Mouse (Mus musculus) kidney, postnatal 25 days (tissue): ENCODE measurements at regions not wholly inside any gene's neighbourhood (a gene's known extent, or its start where the extent isn't known, plus 50 kb on each side); places are given as distances from the start of the nearest gene placed in this dataset.

Experiments
- DNase-seq, 2 experiments: peaks; one replicate each; pipeline ENCODE4 v3.0.0; 2021; ENCODE audit warnings: mixed read lengths in 2 of 2

DNA sequence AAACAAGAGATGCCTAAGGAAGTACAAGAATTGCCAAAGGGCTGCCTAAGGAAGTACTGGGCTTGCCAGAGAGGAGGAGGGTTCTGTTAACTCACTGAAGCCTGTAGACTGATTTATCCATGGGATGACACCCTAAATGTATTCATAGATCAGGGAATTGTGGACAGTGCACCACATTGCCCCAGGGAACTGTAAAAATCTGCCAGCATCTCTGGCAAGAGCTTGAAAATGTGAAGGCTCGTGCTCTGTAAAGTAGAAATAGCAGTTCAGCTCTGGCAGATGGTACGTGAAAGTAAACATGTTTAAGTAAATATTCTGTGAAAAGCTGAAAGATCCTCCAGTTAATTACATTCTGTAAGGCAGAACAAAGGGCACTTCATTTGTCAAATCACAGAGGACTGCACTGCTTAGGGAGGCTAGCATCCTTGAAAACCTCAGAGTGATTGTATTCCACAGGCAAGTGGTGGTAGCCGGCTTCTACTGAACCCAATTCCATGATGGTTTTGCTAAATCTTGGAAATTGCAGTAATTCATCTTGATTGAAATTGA, 445.9 kb upstream of the Grin3a start:
- DNase-seq: no peak

DNA sequence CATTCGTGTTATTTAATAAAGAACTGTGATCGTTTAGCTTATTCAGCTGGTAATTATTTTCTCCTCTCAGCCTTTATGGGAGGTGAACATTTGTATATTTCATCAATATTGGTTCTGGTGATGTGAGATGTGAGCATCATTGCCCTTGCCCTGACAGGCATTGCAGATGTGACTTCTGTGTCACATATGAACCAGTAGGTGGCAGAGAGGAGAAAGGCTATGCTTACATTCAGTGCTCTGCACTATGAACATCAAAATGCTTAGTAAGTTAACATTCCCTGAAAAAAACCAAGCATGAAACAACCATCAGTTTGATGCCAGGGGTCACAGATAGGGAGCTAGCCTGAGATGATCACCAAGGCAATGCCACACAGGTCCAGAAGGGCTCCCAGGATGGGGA, 441.1 kb upstream of the Grin3a start:
- DNase-seq: no peak

DNA sequence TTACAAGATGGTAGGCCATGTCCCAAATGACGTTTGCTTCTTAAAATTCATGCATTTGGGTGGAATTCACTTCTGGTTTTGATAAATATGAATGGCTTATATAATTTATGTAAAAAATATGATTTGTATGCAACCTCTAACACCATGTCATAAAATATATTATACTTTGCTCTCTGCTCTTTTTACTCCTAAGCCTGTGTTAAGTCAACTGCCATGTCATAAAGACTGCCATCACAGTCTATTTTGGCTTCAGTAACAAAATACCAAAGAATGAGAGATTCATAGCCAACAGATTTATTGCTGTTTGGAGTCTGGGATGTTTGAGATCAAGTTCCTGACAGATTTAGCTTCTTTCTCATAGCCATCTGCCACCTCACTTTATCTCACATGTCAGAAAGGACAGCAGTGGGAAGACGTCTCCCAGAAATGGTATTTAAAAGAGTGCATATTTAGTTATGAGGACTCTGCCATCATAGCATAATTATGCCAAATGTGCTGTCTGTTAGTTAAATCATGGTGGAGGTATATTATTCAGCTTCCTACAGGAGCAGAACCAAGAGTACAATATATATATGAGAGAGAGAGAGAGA, 413.6 kb upstream of the Grin3a start:
- no peak for DNase-seq

DNA sequence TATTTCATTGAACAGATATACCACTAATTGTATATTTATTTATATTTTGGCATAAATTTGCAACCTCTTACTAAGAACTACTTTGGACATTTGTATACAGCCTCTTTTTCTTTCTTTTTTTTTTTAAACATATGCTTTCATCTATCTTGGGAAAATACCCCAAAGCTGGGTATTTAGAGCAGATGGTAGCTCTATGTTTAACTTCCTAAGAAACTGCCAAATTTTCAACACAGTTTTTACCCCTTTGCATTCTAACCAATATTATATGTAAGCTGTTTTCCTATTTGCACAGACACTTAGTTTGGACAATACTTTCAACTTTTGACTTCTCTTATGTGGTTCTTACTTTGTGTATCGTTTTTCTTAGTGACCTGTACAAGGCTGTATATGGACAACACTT, 396.5 kb upstream of the Grin3a start:
- DNase-seq: no peak

DNA sequence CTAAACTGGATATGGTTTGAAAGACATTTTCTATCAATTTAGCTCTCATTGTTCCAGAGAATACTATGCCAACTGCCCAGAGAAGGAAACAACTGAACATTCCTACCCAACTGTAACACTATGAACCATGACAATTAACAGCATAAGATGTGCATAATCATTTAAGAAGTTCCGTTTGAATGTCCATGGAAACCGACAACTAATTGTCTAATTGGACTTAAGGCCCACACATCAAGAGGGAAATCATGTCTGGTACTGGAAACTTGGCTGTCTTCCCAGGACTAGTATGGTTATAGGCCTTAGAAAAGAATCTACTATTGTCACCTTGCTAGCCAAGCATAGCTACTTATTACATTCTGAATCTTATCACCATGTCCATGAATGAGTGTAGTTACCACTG, 395.4 kb upstream of the Grin3a start:
- DNase-seq: no peak

DNA sequence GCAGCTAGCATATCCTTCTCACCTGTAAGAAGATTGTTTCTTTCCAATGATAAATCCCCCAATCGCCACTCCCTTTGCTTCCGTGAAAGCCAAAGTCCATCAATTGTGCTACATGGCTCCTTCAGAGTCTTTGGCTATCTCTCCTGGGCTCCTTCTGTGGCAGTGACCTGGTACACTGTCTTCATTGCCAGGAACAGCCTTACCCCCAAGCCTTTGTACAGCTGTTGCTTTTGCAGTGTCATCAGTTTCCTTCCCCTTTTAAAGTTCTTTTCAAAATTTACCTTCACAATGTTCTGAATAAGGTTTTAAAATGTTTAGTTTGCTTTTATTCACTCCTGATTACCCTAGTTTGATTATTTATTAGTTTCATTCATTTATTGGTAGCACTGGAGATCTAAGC, 393.8 kb upstream of the Grin3a start:
- DNase-seq: no peak

DNA sequence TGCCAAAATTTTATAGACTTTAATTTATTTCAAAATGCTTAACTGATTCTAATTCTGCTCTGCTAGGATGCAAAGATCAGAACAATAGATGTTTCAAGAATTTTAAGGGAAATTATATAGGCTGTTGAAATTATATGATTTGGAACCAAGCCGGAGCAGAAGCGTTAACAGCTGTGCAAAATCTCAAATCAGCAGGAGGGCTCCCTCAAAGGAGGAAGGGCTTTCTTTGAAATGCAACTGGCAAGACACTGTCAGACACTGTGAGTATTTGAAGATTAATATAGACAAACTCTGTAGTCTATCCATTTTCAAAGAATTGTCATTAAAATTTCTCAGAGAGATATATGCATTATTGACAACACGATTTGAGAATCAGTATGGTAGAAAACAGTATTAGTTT, 389.9 kb upstream of the Grin3a start:
- DNase-seq: no peak

DNA sequence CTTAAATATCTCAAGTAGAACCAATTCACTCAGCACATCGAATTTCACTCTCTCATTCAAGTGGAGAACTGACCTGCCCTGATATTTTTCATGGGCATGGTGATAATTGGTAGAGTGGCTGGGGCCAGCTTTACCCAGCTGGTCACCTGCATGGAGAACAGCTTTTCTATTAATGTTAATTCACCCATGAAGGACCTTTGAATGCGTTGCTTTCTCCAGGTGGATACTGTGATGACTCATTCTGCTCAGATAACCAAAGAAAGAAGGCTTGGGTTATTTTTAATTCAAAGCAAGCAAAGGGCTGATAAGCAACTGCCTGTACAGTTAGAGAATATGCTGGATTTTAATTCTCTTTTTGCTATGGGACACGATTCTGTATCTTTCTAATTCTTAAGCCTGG, 357.8 kb upstream of the Grin3a start:
- no peak for DNase-seq

DNA sequence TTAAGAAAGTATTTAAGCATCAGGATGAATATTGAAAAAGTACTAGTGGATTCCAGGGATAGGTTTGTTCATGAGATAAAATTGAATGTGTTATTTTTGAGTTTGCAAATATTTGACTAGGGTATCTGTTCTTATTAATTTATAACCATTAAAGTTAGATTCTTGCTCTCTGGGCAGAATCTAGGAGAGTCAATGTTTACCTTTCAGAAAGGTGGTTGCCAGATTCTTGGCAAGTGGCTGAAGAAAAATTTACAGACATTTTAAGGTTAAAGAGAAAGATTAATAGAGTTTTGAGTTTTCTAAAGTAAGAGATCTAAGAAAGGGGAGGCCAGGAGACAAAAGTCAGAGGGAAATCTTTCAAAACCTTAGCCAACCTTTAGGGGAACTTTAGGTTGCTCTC, 331.7 kb upstream of the Grin3a start:
- no peak for DNase-seq

DNA sequence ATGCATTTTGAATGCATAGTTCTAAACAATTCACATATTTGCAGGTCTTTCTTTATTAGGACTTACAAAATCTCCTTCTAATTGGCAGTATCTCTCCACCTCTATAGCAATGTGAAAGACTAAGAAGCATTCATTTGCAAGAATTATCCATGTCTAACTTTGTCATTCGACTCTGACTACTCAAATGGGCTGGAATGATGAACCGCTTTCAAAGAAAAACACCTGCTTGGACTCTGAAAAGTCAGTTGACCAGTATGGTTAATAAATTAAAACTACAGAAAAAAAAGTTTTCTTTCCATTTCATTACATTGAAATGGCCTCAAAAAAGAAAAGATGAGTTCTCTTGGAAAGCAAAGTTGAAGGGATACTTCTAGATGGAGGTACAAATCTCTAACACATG, 331.1 kb upstream of the Grin3a start:
- DNase-seq: no peak

DNA sequence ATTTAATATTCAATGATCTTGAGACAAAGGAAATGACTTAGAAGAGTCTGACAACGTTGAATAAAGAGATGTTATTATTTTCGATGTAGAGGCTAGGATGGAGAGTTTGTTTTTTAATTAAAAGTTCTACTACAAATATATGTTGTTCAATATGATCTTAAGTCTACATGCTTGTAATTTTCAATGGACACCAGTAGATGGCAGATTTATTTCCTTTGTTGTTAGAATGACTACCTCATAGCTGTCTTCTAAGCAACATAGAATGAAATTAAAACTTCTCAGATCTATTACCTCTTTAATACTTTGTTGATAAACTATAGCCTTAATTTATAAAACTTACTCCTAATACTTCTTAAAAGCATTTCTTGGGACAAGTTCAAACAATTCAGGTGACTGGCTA, 315.3 kb upstream of the Grin3a start:
- DNase-seq: no peak

DNA sequence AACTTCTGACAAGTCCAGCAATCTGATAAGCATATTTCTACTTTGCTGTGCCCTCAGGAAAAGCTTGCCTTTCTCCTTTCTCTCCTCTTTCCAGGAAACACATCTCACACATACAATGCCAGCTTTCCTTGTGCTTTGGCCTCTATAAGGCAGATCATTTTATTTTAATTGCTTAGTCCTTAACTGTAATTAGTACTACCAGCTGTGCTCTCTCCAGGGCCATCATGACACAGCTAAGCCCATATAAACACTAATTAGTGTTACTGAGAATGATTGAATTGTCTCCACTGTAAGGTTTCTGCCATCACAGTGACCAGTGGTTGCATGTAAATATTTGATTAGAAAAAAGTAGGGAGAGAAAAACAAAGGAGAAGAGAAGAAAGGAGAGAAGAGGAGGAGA, 300.4 kb upstream of the Grin3a start:
- DNase-seq: no peak

DNA sequence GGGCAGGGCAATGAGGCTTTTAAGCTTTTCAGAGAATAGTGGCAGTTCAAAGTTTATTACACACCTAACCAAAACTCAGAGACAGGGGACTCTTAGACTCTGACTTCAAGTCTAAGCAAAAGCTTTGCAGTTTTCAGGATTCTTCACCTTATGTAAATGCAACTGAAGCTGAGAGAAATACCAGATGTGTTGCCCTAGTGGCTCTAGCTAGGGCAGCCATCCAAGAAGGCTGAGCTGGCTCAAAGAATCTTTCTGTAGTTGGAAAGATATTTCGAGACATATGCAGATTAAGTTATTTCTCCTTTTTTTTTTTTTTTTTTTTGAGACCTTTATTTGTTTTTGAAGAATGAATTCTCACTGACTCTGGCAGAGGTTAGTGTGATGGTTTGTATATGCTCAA, 284.7 kb upstream of the Grin3a start:
- DNase-seq: no peak

DNA sequence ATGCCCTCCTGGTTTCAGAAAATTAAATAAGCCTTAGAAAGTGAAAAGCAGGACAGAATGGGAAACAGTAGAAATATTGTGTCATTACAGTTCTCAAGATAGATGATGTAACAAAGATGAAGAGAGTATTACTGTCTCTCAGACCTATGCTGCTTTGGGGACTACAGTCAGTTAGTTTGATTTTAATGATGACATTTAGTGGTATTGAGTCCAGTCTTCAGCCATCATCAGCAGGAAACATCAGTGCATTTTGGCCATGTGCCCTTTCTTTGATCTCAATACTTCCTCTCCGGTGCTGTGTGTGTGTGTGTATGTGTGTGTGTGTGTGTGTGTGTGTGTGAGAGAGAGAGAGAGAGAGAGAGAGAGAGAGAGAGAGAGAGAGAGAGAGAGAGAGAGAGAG, 261.0 kb upstream of the Grin3a start:
- no peak for DNase-seq

DNA sequence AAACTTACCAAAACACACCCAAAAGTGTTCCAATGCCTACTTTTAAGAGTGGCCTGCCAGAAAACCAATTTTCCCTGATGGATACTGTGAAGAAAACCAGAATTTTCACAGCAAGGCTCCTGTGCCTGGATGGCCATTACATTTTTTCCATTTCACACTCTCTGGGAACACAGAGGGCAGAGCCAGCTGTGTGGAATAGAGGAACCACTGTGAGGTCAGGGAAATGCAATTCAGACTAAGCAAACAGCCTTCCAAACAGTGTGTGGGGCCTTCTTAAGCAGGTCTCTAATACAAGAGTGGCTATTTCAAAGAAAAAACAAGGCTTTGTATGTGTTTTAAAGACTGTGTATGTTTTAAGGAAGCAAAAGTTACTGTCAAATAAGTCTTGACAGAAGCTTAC, 242.3 kb upstream of the Grin3a start:
- no peak for DNase-seq

DNA sequence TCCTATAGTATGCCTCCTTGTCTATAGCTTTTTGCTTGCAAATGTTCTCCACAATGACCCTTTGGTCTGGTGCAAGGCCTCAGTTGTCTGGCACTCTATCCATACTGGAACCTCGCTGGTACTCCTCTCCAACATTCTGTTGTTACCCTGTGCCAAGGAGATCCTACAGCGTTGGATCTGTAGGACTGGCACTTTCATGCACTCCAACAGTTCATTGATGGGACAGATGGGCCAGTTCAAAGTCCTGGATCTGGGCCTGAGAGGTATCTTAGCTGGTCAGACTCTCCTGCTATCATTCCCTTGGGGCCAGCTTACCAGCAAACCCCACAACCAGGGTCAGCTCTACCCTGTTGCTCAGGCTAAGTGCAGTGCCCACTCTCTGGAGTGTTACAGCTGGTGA, 241.1 kb upstream of the Grin3a start:
- DNase-seq: no peak

DNA sequence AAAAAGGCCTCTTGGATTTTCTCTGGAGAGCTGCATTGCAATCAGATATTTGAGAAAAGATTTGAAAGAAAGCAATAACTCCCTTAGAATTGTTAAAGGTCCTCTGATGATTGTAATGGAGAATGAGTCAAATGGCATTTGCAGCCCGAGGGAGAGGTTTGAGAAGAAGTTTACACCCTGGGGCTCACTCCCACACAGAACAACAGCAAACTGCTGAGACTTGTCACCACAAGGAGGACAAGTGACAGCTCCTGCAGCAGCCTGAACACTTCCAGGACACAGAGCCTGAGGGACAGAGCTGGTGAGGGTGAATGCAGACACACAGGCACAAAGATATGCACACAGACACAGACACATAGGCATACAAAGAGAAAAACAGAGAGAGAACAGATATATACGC, 210.0 kb upstream of the Grin3a start:
- no peak for DNase-seq

DNA sequence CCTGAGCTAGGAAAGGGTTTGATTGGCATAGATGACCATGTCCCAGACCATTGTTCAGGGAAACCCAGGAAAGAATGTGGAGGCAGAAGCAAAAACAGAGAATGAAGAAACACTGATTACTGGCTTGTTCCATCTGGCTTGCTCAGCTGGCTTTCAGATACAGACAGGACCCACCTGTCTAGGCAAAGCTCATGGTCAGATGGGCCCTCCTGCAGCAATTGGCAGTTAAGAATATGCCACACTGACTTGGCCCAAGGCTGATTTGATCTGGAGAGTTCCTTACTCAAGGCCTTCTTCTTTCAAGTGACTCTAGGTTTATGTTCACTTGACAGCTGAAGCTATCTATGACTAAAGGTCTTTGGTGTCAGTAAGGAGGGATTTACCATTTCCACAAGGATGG, 195.9 kb upstream of the Grin3a start:
- no peak for DNase-seq

DNA sequence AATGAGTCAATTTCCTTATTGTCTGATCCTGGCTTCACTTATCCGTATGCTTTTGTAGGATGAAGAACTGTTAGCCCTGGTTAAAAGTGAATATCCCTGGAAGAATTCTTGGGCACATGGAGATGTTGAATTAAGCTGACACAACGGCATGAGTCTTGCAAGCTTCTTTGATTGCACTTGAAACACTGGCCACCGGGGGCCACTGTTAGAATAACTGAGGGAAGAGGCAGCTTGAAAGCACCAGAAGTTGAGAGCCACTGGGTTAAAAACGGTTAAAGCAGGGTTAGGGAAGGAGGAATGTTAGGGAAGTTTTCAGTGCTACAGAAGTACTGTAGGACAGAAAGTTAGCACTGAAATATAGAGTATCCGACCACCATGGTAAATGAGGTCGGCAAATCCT, 190.5 kb upstream of the Grin3a start:
- peak in 1 of 2 experiments; percentile 4 for DNase-seq

DNA sequence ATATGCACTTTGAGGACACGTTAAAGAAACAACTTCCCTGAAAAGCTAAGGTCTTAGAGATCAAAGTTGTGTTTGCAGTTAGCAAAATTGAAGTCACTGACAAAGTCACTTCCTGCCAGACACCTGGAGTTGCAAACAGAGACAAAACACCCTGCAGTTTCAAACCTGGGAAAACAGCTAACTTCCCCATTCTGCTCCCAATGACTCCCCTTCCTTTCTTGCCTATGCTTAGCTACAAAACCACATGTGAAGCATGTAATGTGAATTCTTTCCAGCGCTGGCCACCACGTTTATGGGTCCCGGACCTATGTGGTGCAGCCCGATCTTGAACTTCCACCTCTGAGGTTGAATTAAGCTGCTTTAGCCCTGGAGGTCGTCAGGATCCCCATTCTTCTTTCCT, 179.8 kb upstream of the Grin3a start:
- DNase-seq: no peak
